Mouse (Mus musculus): Measurements from ENCODE around the gene Exoc6. TPM values are rescaled to one million over a fixed set of nuclear protein-coding genes. Genes with fewer than 3 reads are reported as not detected.

The Exoc6 gene
- polyA plus RNA-seq, 1 experiment = 14.3 TPM

- no peaks in the 10 kb centered on the region for H3K4me1 ChIP-seq (ENCODE audit: control insufficient read depth, insufficient read depth, low read length)
- no peak overlapping the region for H3K4me3 ChIP-seq (ENCODE audit: low read depth, low read length)
- H3K36me3 ChIP-seq (ENCODE audit: control insufficient read depth, insufficient read depth, low read length, poor library complexity, severe bottlenecking) = no peaks in the 10 kb centered on the region
- no peak overlapping the region for H3K27ac ChIP-seq (ENCODE audit: insufficient read depth, low read length)
- no peak overlapping the region for H3K9ac ChIP-seq (ENCODE audit: low read depth, poor library complexity, severe bottlenecking)
- TF ChIP-seq CTCF (IDR thresholded peaks at IDR 0.05; ENCODE audit: low read depth, low read length) = no peak
- TF ChIP-seq EP300 (IDR thresholded peaks at IDR 0.05; ENCODE audit: insufficient read depth, low read depth, low read length) = no peak
- no peak for TF ChIP-seq POLR2A (IDR thresholded peaks at IDR 0.05; ENCODE audit: insufficient read depth, low read length)
- H3K27me3 ChIP-seq (ENCODE audit: control insufficient read depth, insufficient read depth, low read length, poor library complexity, severe bottlenecking) = peaks cover 19% of the 10 kb centered on the region
- no peaks in the 10 kb centered on the region for H3K9me3 ChIP-seq (replicated peaks; ENCODE audit: control insufficient read depth, insufficient read depth, low read length, poor library complexity, severe bottlenecking)
Measured at GRCm38 (mm10) chr19:37699711-37700110, 149.5 kb downstream of the Exoc6 start.

- no peaks in the 10 kb centered on the region for H3K36me3 ChIP-seq (ENCODE audit: control insufficient read depth, insufficient read depth, low read length, poor library complexity, severe bottlenecking)
- H3K9me3 ChIP-seq (replicated peaks; ENCODE audit: control insufficient read depth, insufficient read depth, low read length, poor library complexity, severe bottlenecking) = no peaks in the 10 kb centered on the region
- H3K27ac ChIP-seq (ENCODE audit: insufficient read depth, low read length) = no peak overlapping the region
- H3K4me3 ChIP-seq (ENCODE audit: low read depth, low read length) = no peak overlapping the region
- H3K4me1 ChIP-seq (ENCODE audit: control insufficient read depth, insufficient read depth, low read length) = no peaks in the 10 kb centered on the region
- no peak overlapping the region for H3K9ac ChIP-seq (ENCODE audit: low read depth, poor library complexity, severe bottlenecking)
- no peak for TF ChIP-seq POLR2A (IDR thresholded peaks at IDR 0.05; ENCODE audit: insufficient read depth, low read length)
- no peak for TF ChIP-seq EP300 (IDR thresholded peaks at IDR 0.05; ENCODE audit: insufficient read depth, low read depth, low read length)
- TF ChIP-seq CTCF (IDR thresholded peaks at IDR 0.05; ENCODE audit: low read depth, low read length) = no peak
- H3K27me3 ChIP-seq (ENCODE audit: control insufficient read depth, insufficient read depth, low read length, poor library complexity, severe bottlenecking) = peaks cover 12% of the 10 kb centered on the region; the same call in 1 of the 2 replicates
Measured at GRCm38 (mm10) chr19:37702377-37703076, 152.3 kb downstream of the Exoc6 start.

GRCm38 (mm10) chr19:37703902-37704509, 153.8 kb downstream of the Exoc6 start:
- Histone ChIP-seq H3K27ac (ENCODE audit: insufficient read depth, low read length) (no peak overlapping the region), H3K27me3 (ENCODE audit: control insufficient read depth, insufficient read depth, low read length, poor library complexity, severe bottlenecking) (peaks cover 9% of the 10 kb centered on the region; the same call in 1 of the 2 replicates), H3K36me3 (ENCODE audit: control insufficient read depth, insufficient read depth, low read length, poor library complexity, severe bottlenecking) (no peaks in the 10 kb centered on the region), H3K4me3 (ENCODE audit: low read depth, low read length) (no peak overlapping the region), H3K4me1 (ENCODE audit: control insufficient read depth, insufficient read depth, low read length) (no peaks in the 10 kb centered on the region), H3K9me3 (replicated peaks; ENCODE audit: control insufficient read depth, insufficient read depth, low read length, poor library complexity, severe bottlenecking) (no peaks in the 10 kb centered on the region), H3K9ac (ENCODE audit: low read depth, poor library complexity, severe bottlenecking) (no peak overlapping the region)
- TF ChIP-seq CTCF (IDR thresholded peaks at IDR 0.05; ENCODE audit: low read depth, low read length) (peak; percentile 80), POLR2A (IDR thresholded peaks at IDR 0.05; ENCODE audit: insufficient read depth, low read length) (no peak), EP300 (IDR thresholded peaks at IDR 0.05; ENCODE audit: insufficient read depth, low read depth, low read length) (no peak)

GRCm38 (mm10) chr19:37705722-37706121, 155.5 kb downstream of the Exoc6 start:
- Histone ChIP-seq H3K9me3 (replicated peaks; ENCODE audit: control insufficient read depth, insufficient read depth, low read length, poor library complexity, severe bottlenecking) (no peaks in the 10 kb centered on the region), H3K27ac (ENCODE audit: insufficient read depth, low read length) (no peak overlapping the region), H3K36me3 (ENCODE audit: control insufficient read depth, insufficient read depth, low read length, poor library complexity, severe bottlenecking) (no peaks in the 10 kb centered on the region), H3K4me3 (ENCODE audit: low read depth, low read length) (no peak overlapping the region), H3K27me3 (ENCODE audit: control insufficient read depth, insufficient read depth, low read length, poor library complexity, severe bottlenecking) (no peaks in the 10 kb centered on the region), H3K4me1 (ENCODE audit: control insufficient read depth, insufficient read depth, low read length) (no peaks in the 10 kb centered on the region), H3K9ac (ENCODE audit: low read depth, poor library complexity, severe bottlenecking) (no peak overlapping the region)
- no peak for TF ChIP-seq CTCF (IDR thresholded peaks at IDR 0.05; ENCODE audit: low read depth, low read length)
- TF ChIP-seq EP300 (IDR thresholded peaks at IDR 0.05; ENCODE audit: insufficient read depth, low read depth, low read length) = no peak
- TF ChIP-seq POLR2A (IDR thresholded peaks at IDR 0.05; ENCODE audit: insufficient read depth, low read length) = no peak

- H3K4me3 ChIP-seq (ENCODE audit: low read depth, low read length) = no peak overlapping the region
- H3K9me3 ChIP-seq (replicated peaks; ENCODE audit: control insufficient read depth, insufficient read depth, low read length, poor library complexity, severe bottlenecking) = no peaks in the 10 kb centered on the region
- H3K27ac ChIP-seq (ENCODE audit: insufficient read depth, low read length) = no peak overlapping the region
- H3K27me3 ChIP-seq (ENCODE audit: control insufficient read depth, insufficient read depth, low read length, poor library complexity, severe bottlenecking) = no peaks in the 10 kb centered on the region
- H3K9ac ChIP-seq (ENCODE audit: low read depth, poor library complexity, severe bottlenecking) = no peak overlapping the region
- H3K36me3 ChIP-seq (ENCODE audit: control insufficient read depth, insufficient read depth, low read length, poor library complexity, severe bottlenecking) = no peaks in the 10 kb centered on the region
- no peak for TF ChIP-seq POLR2A (IDR thresholded peaks at IDR 0.05; ENCODE audit: insufficient read depth, low read length)
- TF ChIP-seq CTCF (IDR thresholded peaks at IDR 0.05; ENCODE audit: low read depth, low read length) = no peak
- no peak for TF ChIP-seq EP300 (IDR thresholded peaks at IDR 0.05; ENCODE audit: insufficient read depth, low read depth, low read length)
- H3K4me1 ChIP-seq (ENCODE audit: control insufficient read depth, insufficient read depth, low read length) = no peaks in the 10 kb centered on the region
Measured at GRCm38 (mm10) chr19:37714681-37715080, 164.5 kb downstream of the Exoc6 start.

DNA sequence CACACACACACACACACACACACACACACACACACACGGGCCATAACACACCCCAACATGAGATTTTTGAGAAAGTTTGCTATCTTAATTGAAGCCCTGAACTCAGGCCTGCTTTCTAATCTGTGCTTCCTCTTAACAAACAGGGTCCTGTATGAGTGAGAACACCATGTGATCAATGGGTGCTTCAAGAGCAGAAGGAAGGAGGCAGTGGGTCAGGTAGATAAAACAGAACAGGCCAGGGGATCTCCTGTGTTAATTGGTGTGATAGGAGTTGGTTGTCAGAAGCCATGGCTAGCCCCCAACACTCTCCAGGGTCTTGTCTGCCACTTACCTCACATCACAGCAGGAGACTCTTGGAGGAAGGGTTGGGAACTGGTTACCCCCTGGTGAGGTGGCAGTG, 165.8 kb downstream of the Exoc6 start:
- Histone ChIP-seq H3K4me3 (ENCODE audit: low read depth, low read length) (no peak overlapping the region), H3K9ac (ENCODE audit: low read depth, poor library complexity, severe bottlenecking) (no peak overlapping the region)
- no peak for TF ChIP-seq CTCF (IDR thresholded peaks at IDR 0.05; ENCODE audit: low read depth, low read length)

More for the DNA sequence above, 165.8 kb downstream of the Exoc6 start:
- Histone ChIP-seq H3K27me3 (ENCODE audit: control insufficient read depth, insufficient read depth, low read length, poor library complexity, severe bottlenecking) (no peaks in the 10 kb centered on the region), H3K9me3 (replicated peaks; ENCODE audit: control insufficient read depth, insufficient read depth, low read length, poor library complexity, severe bottlenecking) (no peaks in the 10 kb centered on the region), H3K36me3 (ENCODE audit: control insufficient read depth, insufficient read depth, low read length, poor library complexity, severe bottlenecking) (no peaks in the 10 kb centered on the region), H3K4me1 (ENCODE audit: control insufficient read depth, insufficient read depth, low read length) (no peaks in the 10 kb centered on the region), H3K27ac (ENCODE audit: insufficient read depth, low read length) (no peak overlapping the region)
